In genomic region chr4:149395581-149395980, GRCm38 (mm10) we compare ENCODE assay signal across 10 mouse cellular contexts. TPM values are rescaled to one million over a fixed set of nuclear protein-coding genes. Genes with fewer than 3 reads are reported as not detected.
DNase-seq lines count a peak whose midpoint lies in the region; ATAC-seq and TF ChIP-seq lines count a peak whose summit lies in the region.
"Had no signal": no experiment of that assay in that cellular context is flagged by ENCODE, and none has a peak within 500 bp of the region (broad histone marks: within the 10 kb centered on the region; RNA-seq: fewer than 3 reads in every experiment).

No protein-coding gene starts in this region.

- 0 out of 2 replicates have a peak, but pooled peaks have one; percentile 15 for ATAC-seq in lung, embryonic 16.5 days (ENCODE audit: low read depth)
- no peak for ATAC-seq in stomach, embryonic 14.5 days (ENCODE audit: insufficient number of reproducible peaks, insufficient read depth, low FRiP score, low read depth)
- no peak for ATAC-seq in midbrain, postnatal 0 days (ENCODE audit: low FRiP score)
- ATAC-seq in megakaryocyte progenitor cell, adult 5-6 weeks (replicated peaks; ENCODE audit: poor library complexity) = no peak

- H3K27me3 ChIP-seq in lung, embryonic 16.5 days (ENCODE audit: control insufficient read depth, insufficient read depth, low read depth, low read length) = no peaks in the 10 kb centered on the region
- no peaks in the 10 kb centered on the region for H3K27me3 ChIP-seq in stomach, embryonic 14.5 days (ENCODE audit: control insufficient read depth, insufficient read depth, low read length)
- H3K27me3 ChIP-seq in midbrain, postnatal 0 days (ENCODE audit: insufficient read depth, low read length) = no peaks in the 10 kb centered on the region
- H3K27me3 ChIP-seq: hindbrain, embryonic 15.5 days had no signal

- H3K9me3 ChIP-seq in lung, embryonic 16.5 days (ENCODE audit: control insufficient read depth, low read length) = no peaks in the 10 kb centered on the region
- no peaks in the 10 kb centered on the region for H3K9me3 ChIP-seq in stomach, embryonic 14.5 days (ENCODE audit: control insufficient read depth, low read depth, low read length)
- no peaks in the 10 kb centered on the region for H3K9me3 ChIP-seq in midbrain, postnatal 0 days (ENCODE audit: low read length)
- H3K9me3 ChIP-seq: hindbrain, embryonic 15.5 days had no signal

- no peak overlapping the region for H3K4me3 ChIP-seq in lung, embryonic 16.5 days (ENCODE audit: low read length)
- H3K4me3 ChIP-seq in gastrocnemius, adult 2 months = no peak overlapping the region
- no peak overlapping the region for H3K4me3 ChIP-seq in stomach, embryonic 14.5 days (ENCODE audit: low read depth, low read length)
- H3K4me3 ChIP-seq in midbrain, postnatal 0 days (ENCODE audit: low read depth, low read length) = no peak overlapping the region
- H3K4me3 ChIP-seq: hindbrain, embryonic 15.5 days had no signal

- peaks cover 10% of the 10 kb centered on the region for H3K4me1 ChIP-seq in lung, embryonic 16.5 days (replicated peaks; ENCODE audit: control insufficient read depth, insufficient read depth, low read length)
- peaks cover 23% of the 10 kb centered on the region for H3K4me1 ChIP-seq in stomach, embryonic 14.5 days (ENCODE audit: control insufficient read depth, insufficient read depth, low read length)
- no peaks in the 10 kb centered on the region for H3K4me1 ChIP-seq in midbrain, postnatal 0 days (ENCODE audit: insufficient read depth, low read length)

- 55% methylated on average over 6 of the region's 6 CpGs for WGBS in lung, embryonic 16.5 days
- 56% methylated on average over 6 of the region's 6 CpGs for WGBS in stomach, embryonic 14.5 days
- WGBS in midbrain, postnatal 0 days = 77% methylated on average over 6 of the region's 6 CpGs

- H3K9ac ChIP-seq in lung, embryonic 16.5 days (ENCODE audit: low read length) = no peak overlapping the region
- H3K9ac ChIP-seq in stomach, embryonic 14.5 days (replicated peaks; ENCODE audit: low read depth, low read length) = no peak overlapping the region
- H3K9ac ChIP-seq in midbrain, postnatal 0 days (replicated peaks; ENCODE audit: low read length, poor library complexity, severe bottlenecking) = no peak overlapping the region
- H3K9ac ChIP-seq: hindbrain, embryonic 15.5 days had no signal

- H3K4me2 ChIP-seq in lung, embryonic 16.5 days (ENCODE audit: low read depth, low read length) = no peak overlapping the region
- H3K4me2 ChIP-seq in stomach, embryonic 14.5 days (replicated peaks; ENCODE audit: low read depth, low read length) = no peak overlapping the region
- H3K4me2 ChIP-seq in midbrain, postnatal 0 days (ENCODE audit: low read depth, low read length, poor library complexity, severe bottlenecking) = no peak overlapping the region
- H3K4me2 ChIP-seq: hindbrain, embryonic 15.5 days had no signal

- no peak for TF ChIP-seq CTCF in gastrocnemius, adult 2 months (IDR thresholded peaks at IDR 0.05)
- TF ChIP-seq CTCF in midbrain, postnatal 0 days (IDR thresholded peaks at IDR 0.05) = no peak

- no peak overlapping the region for H3K27ac ChIP-seq in lung, embryonic 16.5 days (ENCODE audit: low read length)
- peak overlapping the region; percentile 72 for H3K27ac ChIP-seq in gastrocnemius, adult 2 months
- peak overlapping the region; percentile 71 for H3K27ac ChIP-seq in stomach, embryonic 14.5 days (ENCODE audit: low read length)
- no peak overlapping the region for H3K27ac ChIP-seq in midbrain, postnatal 0 days (ENCODE audit: low read depth, low read length)
- H3K27ac ChIP-seq: hindbrain, embryonic 15.5 days had no signal

- no peak for DNase-seq in lung, postnatal 25 days (ENCODE audit: low spot score)
- DNase-seq in gastrocnemius, adult 2 months = peak; percentile 85
- DNase-seq in heart, postnatal 4 days = peak; percentile 45
- no peak for DNase-seq in adrenal gland, postnatal 25 days
- DNase-seq in midbrain, postnatal 0 days (ENCODE audit: low spot score) = no peak
- DNase-seq: right cerebral cortex, postnatal 25 days had no signal

- intact Hi-C loops in gastrocnemius, adult 2 months (cut with DNase I) = no loop called here

- H3K36me3 ChIP-seq in lung, embryonic 16.5 days (ENCODE audit: control insufficient read depth, insufficient read depth, low read length) = peaks cover 2% of the 10 kb centered on the region; the same call in 1 of the 2 replicates
- peaks cover 6% of the 10 kb centered on the region; the same call in 1 of the 2 replicates for H3K36me3 ChIP-seq in stomach, embryonic 14.5 days (ENCODE audit: control insufficient read depth, insufficient read depth, low read length)
- H3K36me3 ChIP-seq in midbrain, postnatal 0 days (ENCODE audit: insufficient read depth, low read length) = peaks cover 11% of the 10 kb centered on the region

RNA-seq across cellular contexts. Expression of gene Ube4b, which starts 31.0 kb away (rescaled TPM):
- polyA plus RNA-seq in lung, embryonic 16.5 days (2015; fragmentation: Nextera tagmentation; extraction: Ambion mirVana) = 30.9 and 33.8 TPM in 2 replicates
- total RNA-seq in gastrocnemius, adult 2 months (2021) = 10 to 100 TPM; 31.1 to 35.9 TPM
- total RNA-seq in heart, postnatal 4 days (2021) = 10 to 100 TPM; 59.9 to 61.8 TPM
- polyA plus RNA-seq in stomach, embryonic 14.5 days (2014; fragmentation: Nextera tagmentation; extraction: Ambion mirVana) = 41.7 and 44.3 TPM in 2 replicates
- 105 and 111 TPM in 2 replicates for total RNA-seq in adrenal gland, postnatal 25 days (2021)
- 94.4 and 113 TPM in 2 replicates for total RNA-seq in midbrain, postnatal 0 days (2014; rRNA removed)
- polyA plus RNA-seq in midbrain, postnatal 0 days (2015; fragmentation: Nextera tagmentation; extraction: Ambion mirVana) = 46.2 and 51.9 TPM in 2 replicates
- total RNA-seq in megakaryocyte progenitor cell, adult 5-6 weeks (2015) = 42.0 and 43.2 TPM in 2 replicates
- total RNA-seq in megakaryocyte progenitor cell, adult 5-6 weeks (2017) = 35.1 and 42.1 TPM in 2 replicates

RNA-seq across cellular contexts. Expression of gene Rbp7, which starts 59.2 kb away (rescaled TPM):
- 2.0 and 3.4 TPM in 2 replicates for polyA plus RNA-seq in lung, embryonic 16.5 days (2015; fragmentation: Nextera tagmentation; extraction: Ambion mirVana)
- total RNA-seq in gastrocnemius, adult 2 months (2021) = 10 to 100 TPM in 1 of 2 experiments, 1 to 10 TPM in 1; 7.9 to 21.0 TPM
- total RNA-seq in heart, postnatal 4 days (2021) = 10 to 100 TPM; 38.9 to 39.6 TPM
- polyA plus RNA-seq in stomach, embryonic 14.5 days (2014; fragmentation: Nextera tagmentation; extraction: Ambion mirVana) = 1.9 TPM in 2 replicates
- total RNA-seq in adrenal gland, postnatal 25 days (2021) = 7.0 and 13.4 TPM in 2 replicates
- total RNA-seq in midbrain, postnatal 0 days (2014; rRNA removed) = not detected in 2 replicates
- 0.44 and 0.49 TPM in 2 replicates for polyA plus RNA-seq in midbrain, postnatal 0 days (2015; fragmentation: Nextera tagmentation; extraction: Ambion mirVana)
- not detected in 2 replicates for total RNA-seq in megakaryocyte progenitor cell, adult 5-6 weeks (2015)
- total RNA-seq in megakaryocyte progenitor cell, adult 5-6 weeks (2017) = not detected in 2 replicates
- polyA plus RNA-seq: hindbrain, embryonic 15.5 days had no signal

Comparison
In these comparisons a context has a peak if more than half of its experiments do, and no peak if none do; other contexts are left out.
1. H3K27ac ChIP-seq: peak in gastrocnemius, adult 2 months (single experiment) and stomach, embryonic 14.5 days (single experiment); none in lung, embryonic 16.5 days (single experiment) and midbrain, postnatal 0 days (single experiment).
2. DNase-seq: peak in gastrocnemius, adult 2 months (single experiment) and heart, postnatal 4 days (single experiment); none in lung, postnatal 25 days (single experiment), adrenal gland, postnatal 25 days (single experiment) and midbrain, postnatal 0 days (single experiment).